Mouse (Mus musculus): ENCODE results near the gene Gm20521. TPM values are rescaled to one million over a fixed set of nuclear protein-coding genes. Genes with fewer than 3 reads are reported as not detected.

Gene Gm20521
- not detected in 2 replicates for polyA plus RNA-seq (2016; fragmentation: Nextera tagmentation; extraction: Ambion mirVana)

GRCm38 (mm10) chr14:54883154-54884021, at the start of gene Gm20521, which contains the start of gene Bcl2l2:
Gm20521 (plus strand) TSS chr14:54883441.
Bcl2l2 (plus strand) TSS chr14:54883377.
- peaks cover 33% of the 10 kb centered on the region for H3K4me1 ChIP-seq
- peaks cover 7% of the 10 kb centered on the region for H3K27me3 ChIP-seq (ENCODE audit: poor library complexity, severe bottlenecking)
- H3K36me3 ChIP-seq (replicated peaks) = peaks cover 18% of the 10 kb centered on the region
- no peaks in the 10 kb centered on the region for H3K9me3 ChIP-seq
- H3K4me3 ChIP-seq = peak within 1 kb of the TSS; percentile 72
- WGBS = under 1% methylated on average over 27 of the region's 27 CpGs
- peak within 1 kb of the TSS; percentile 93 for H3K27ac ChIP-seq
- DNase-seq (ENCODE audit: extremely low spot score, low spot score) = peak; percentile 86

GRCm38 (mm10) chr14:54843461-54843860, 39.8 kb upstream of the Gm20521 start:
- Histone ChIP-seq H3K27me3 (ENCODE audit: poor library complexity, severe bottlenecking) (no peaks in the 10 kb centered on the region), H3K4me1 (no peaks in the 10 kb centered on the region), H3K9me3 (no peaks in the 10 kb centered on the region), H3K36me3 (replicated peaks) (no peaks in the 10 kb centered on the region), H3K4me3 (no peak overlapping the region), H3K27ac (no peak overlapping the region)
- DNase-seq (ENCODE audit: extremely low spot score, low spot score) = no peak
- WGBS = 7% methylated on average over 4 of the region's 4 CpGs

- Histone ChIP-seq H3K9me3 (no peaks in the 10 kb centered on the region), H3K36me3 (replicated peaks) (peaks cover 45% of the 10 kb centered on the region), H3K4me3 (no peak overlapping the region), H3K27me3 (ENCODE audit: poor library complexity, severe bottlenecking) (no peaks in the 10 kb centered on the region), H3K27ac (no peak overlapping the region), H3K4me1 (no peaks in the 10 kb centered on the region)
- 96% methylated on average over 3 of the region's 3 CpGs for WGBS
- no peak for DNase-seq (ENCODE audit: extremely low spot score, low spot score)
Observed at GRCm38 (mm10) chr14:54855726-54856125, 27.5 kb upstream of the Gm20521 start.

- H3K4me3 ChIP-seq = no peak overlapping the region
- no peak overlapping the region for H3K27ac ChIP-seq
- WGBS = 89% methylated on average over 7 of the region's 7 CpGs
- no peak for DNase-seq (ENCODE audit: extremely low spot score, low spot score)
- no peaks in the 10 kb centered on the region for H3K27me3 ChIP-seq (ENCODE audit: poor library complexity, severe bottlenecking)
- H3K9me3 ChIP-seq = no peaks in the 10 kb centered on the region
- no peaks in the 10 kb centered on the region for H3K4me1 ChIP-seq
- peaks cover 45% of the 10 kb centered on the region for H3K36me3 ChIP-seq (replicated peaks)
Observed at GRCm38 (mm10) chr14:54856703-54857102, 26.5 kb upstream of the Gm20521 start.

- H3K4me1 ChIP-seq = peaks cover 9% of the 10 kb centered on the region
- no peak overlapping the region for H3K27ac ChIP-seq
- H3K9me3 ChIP-seq = no peaks in the 10 kb centered on the region
- DNase-seq (ENCODE audit: extremely low spot score, low spot score) = no peak
- peaks cover 45% of the 10 kb centered on the region for H3K36me3 ChIP-seq (replicated peaks)
- H3K27me3 ChIP-seq (ENCODE audit: poor library complexity, severe bottlenecking) = no peaks in the 10 kb centered on the region
- no peak overlapping the region for H3K4me3 ChIP-seq
- 96% methylated on average over 9 of the region's 9 CpGs for WGBS
Observed at GRCm38 (mm10) chr14:54857891-54858290, 25.4 kb upstream of the Gm20521 start.

GRCm38 (mm10) chr14:54860511-54860910, 22.7 kb upstream of the Gm20521 start:
- H3K27me3 ChIP-seq (ENCODE audit: poor library complexity, severe bottlenecking) = no peaks in the 10 kb centered on the region
- H3K9me3 ChIP-seq = no peaks in the 10 kb centered on the region
- 50% methylated on average over 2 of the region's 2 CpGs for WGBS
- H3K4me1 ChIP-seq = peaks cover 14% of the 10 kb centered on the region
- no peak overlapping the region for H3K27ac ChIP-seq
- H3K4me3 ChIP-seq = no peak overlapping the region
- DNase-seq (ENCODE audit: extremely low spot score, low spot score) = peak; percentile 40
- peaks cover 29% of the 10 kb centered on the region for H3K36me3 ChIP-seq (replicated peaks)

GRCm38 (mm10) chr14:54863501-54864312, 19.5 kb upstream of the Gm20521 start:
- Histone ChIP-seq H3K27me3 (ENCODE audit: poor library complexity, severe bottlenecking) (no peaks in the 10 kb centered on the region), H3K27ac (peak overlapping the region; percentile 97), H3K4me3 (peak overlapping the region; percentile 84), H3K36me3 (replicated peaks) (0 out of 2 replicates have a peak, but pooled peaks cover 2% of the 10 kb centered on the region), H3K9me3 (no peaks in the 10 kb centered on the region), H3K4me1 (peaks cover 14% of the 10 kb centered on the region)
- DNase-seq (ENCODE audit: extremely low spot score, low spot score) = peak; percentile 94
- WGBS = under 1% methylated on average over 55 of the region's 56 CpGs

GRCm38 (mm10) chr14:54864313-54865036, 18.8 kb upstream of the Gm20521 start:
- H3K9me3 ChIP-seq = no peaks in the 10 kb centered on the region
- H3K27ac ChIP-seq = peak overlapping the region; percentile 97
- 19% methylated on average over 21 of the region's 21 CpGs for WGBS
- peak overlapping the region; percentile 84 for H3K4me3 ChIP-seq
- H3K4me1 ChIP-seq = peaks cover 14% of the 10 kb centered on the region
- H3K27me3 ChIP-seq (ENCODE audit: poor library complexity, severe bottlenecking) = no peaks in the 10 kb centered on the region
- H3K36me3 ChIP-seq (replicated peaks) = 0 out of 2 replicates have a peak, but pooled peaks cover 2% of the 10 kb centered on the region
- no peak for DNase-seq (ENCODE audit: extremely low spot score, low spot score)

GRCm38 (mm10) chr14:54865626-54866025, 17.6 kb upstream of the Gm20521 start:
- Histone ChIP-seq H3K36me3 (replicated peaks) (no peaks in the 10 kb centered on the region), H3K27ac (no peak overlapping the region), H3K4me3 (no peak overlapping the region), H3K9me3 (no peaks in the 10 kb centered on the region), H3K27me3 (ENCODE audit: poor library complexity, severe bottlenecking) (no peaks in the 10 kb centered on the region), H3K4me1 (peaks cover 14% of the 10 kb centered on the region)
- no peak for DNase-seq (ENCODE audit: extremely low spot score, low spot score)
- 84% methylated on average over 5 of the region's 5 CpGs for WGBS

GRCm38 (mm10) chr14:54866268-54866667, 17.0 kb upstream of the Gm20521 start:
- Histone ChIP-seq H3K27me3 (ENCODE audit: poor library complexity, severe bottlenecking) (no peaks in the 10 kb centered on the region), H3K4me3 (no peak overlapping the region), H3K4me1 (peaks cover 14% of the 10 kb centered on the region), H3K36me3 (replicated peaks) (no peaks in the 10 kb centered on the region), H3K9me3 (no peaks in the 10 kb centered on the region), H3K27ac (no peak overlapping the region)
- 70% methylated on average over 3 of the region's 3 CpGs for WGBS
- no peak for DNase-seq (ENCODE audit: extremely low spot score, low spot score)

GRCm38 (mm10) chr14:54866936-54867335, 16.3 kb upstream of the Gm20521 start:
- no peak for DNase-seq (ENCODE audit: extremely low spot score, low spot score)
- peaks cover 14% of the 10 kb centered on the region for H3K4me1 ChIP-seq
- H3K27ac ChIP-seq = no peak overlapping the region
- WGBS = 59% methylated on average over 5 of the region's 5 CpGs
- H3K36me3 ChIP-seq (replicated peaks) = no peaks in the 10 kb centered on the region
- H3K27me3 ChIP-seq (ENCODE audit: poor library complexity, severe bottlenecking) = no peaks in the 10 kb centered on the region
- H3K9me3 ChIP-seq = no peaks in the 10 kb centered on the region
- no peak overlapping the region for H3K4me3 ChIP-seq

- H3K4me1 ChIP-seq = peaks cover 4% of the 10 kb centered on the region
- WGBS = 88% methylated on average over 4 of the region's 4 CpGs
- H3K36me3 ChIP-seq (replicated peaks) = no peaks in the 10 kb centered on the region
- DNase-seq (ENCODE audit: extremely low spot score, low spot score) = no peak
- no peak overlapping the region for H3K4me3 ChIP-seq
- no peaks in the 10 kb centered on the region for H3K27me3 ChIP-seq (ENCODE audit: poor library complexity, severe bottlenecking)
- H3K27ac ChIP-seq = no peak overlapping the region
- H3K9me3 ChIP-seq = no peaks in the 10 kb centered on the region
Observed at GRCm38 (mm10) chr14:54868026-54868425, 15.2 kb upstream of the Gm20521 start.

All from forebrain, embryonic 10.5 days (tissue).